Mouse (Mus musculus): ENCODE data around the gene Fgfr2.
A peak's percentile ranks its signal among the peaks of the same experiment; 100 is the strongest.

The Fgfr2 gene

DNA sequence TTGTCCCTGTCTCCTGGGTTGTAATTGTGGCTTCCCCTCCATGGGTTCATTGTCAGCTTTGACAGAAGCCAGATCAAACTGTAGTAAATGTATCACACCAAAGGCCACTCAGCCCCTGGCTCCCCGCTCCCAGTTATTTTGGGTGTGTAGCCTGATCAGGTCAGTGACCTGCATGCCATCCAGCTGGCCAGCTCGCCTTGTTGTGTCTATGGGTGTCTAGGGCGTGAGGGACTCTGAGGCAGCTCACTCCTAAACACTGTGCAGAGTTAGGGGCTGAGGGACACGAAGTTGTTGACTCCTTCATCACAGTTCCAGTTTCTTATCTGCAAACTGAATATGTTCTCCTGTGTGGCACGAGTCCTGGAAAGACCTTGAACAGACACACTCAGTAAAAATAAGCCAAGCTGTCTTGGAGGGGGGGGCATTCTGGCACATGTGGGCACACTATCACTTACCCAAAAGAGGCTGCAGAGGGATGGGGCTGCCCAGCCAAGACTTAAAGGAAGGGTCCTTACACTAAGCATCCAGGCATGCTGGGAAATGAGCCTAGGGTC lies 2342.2 kb downstream of the Fgfr2 start:
- DNase-seq (ENCODE audit: low read depth, low spot score): peak; percentile 52

DNA sequence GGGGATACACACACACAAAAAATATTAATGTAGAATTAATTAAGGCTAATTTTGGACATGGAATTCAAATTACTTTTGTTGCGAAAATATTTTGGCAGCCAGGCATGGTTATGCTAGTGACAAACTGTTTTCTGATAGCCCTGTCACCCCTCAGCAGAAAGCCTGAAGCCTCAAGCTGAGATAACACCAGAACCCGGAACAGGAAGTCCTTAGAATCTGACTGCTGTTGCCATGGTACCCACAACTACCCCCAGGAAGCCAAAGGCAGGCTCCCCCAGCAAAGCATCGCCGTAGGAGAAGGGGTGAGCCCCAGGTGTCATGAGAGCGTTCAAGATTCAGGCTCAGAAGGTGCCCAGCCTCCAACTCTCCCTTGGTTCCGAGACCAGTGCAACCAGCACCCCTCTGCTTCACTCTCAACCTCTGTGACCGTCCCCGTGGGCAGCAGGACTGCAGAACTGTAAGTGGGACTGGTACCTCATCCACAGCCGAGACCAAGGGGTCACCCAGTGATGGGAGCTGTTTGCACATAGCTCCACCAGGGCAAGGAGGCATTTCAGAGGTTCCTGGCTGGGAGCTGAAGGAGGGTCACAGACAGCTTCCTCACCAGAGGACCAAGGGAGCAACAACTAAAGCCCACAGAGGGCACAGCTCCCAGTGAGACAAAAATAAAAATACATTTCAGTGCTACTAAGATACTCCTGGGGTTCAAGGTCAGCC lies 2349.1 kb downstream of the Fgfr2 start, which contains the start of gene Btbd16:
Gene Btbd16, plus strand, starts transcription at position 156 of the 717 bp plus-strand sequence.
- no peak for DNase-seq (ENCODE audit: low read depth, low spot score)

- DNase-seq (ENCODE audit: low read depth, low spot score): peak; percentile 45
Measured at GRCm38 (mm10) chr7:130773171-130773830, 2349.8 kb downstream of the Fgfr2 start.

- peak; percentile 77 for DNase-seq (ENCODE audit: low read depth, low spot score)
Measured at GRCm38 (mm10) chr7:130770707-130771106, 2352.4 kb downstream of the Fgfr2 start.

DNA sequence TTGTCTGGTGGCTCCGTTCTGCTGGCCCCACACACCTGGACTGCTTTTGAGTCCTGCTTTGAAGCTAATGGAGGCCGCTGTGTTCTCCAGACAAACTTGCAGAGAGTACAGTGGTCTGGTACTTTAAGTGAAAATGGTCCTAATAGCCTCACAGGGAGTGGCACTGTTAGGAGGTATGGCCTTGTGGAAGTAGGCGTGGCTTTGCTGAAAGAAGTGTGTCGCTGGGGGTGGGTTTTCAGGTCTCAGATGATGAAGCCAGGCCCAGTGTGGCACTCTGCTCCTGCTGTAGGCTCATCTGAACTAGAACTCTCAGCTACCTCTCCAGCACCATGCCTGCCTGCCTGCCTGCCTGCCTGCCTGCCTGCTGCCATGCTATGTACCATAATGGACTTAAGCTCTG lies 2355.0 kb downstream of the Fgfr2 start:
- no peak for DNase-seq (ENCODE audit: low read depth, low spot score)

DNA sequence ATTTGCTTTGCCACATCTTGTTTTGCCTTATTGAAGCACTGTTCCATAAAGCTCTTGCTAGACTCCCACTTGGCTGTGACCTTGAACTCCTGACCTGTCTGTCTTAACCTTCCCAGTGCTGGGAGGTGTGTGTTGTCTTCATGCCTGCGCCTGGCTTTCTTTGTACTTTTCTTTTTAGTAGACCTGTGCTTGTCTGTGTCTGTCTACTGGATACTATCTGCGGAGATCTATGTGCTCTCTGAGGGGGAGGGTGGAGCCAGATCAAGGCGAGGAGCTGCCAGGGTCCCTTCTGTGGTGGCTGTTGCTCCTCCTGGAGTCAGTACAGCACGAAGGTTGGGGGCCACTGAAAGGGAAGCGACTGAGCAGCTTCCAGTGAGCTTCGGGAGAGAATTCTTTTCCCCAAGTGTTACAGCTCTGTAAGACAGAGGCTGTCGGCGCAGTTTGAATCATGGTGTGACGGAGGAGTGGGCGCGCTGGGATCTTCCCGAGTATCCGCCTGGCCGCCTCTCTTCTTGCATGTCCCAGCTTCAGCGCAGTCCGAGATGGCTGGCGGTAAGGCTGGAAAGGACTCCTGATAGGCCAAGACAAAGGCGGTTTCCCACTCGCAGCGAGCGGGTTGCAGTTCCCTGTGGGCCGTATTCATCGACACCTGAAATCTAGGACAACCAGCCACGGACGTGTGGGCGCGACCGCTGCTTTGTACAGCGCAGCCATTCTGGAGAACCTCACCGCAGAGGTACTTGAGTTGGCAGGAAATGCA lies 2356.6 kb downstream of the Fgfr2 start:
- DNase-seq (ENCODE audit: low read depth, low spot score): no peak

DNA sequence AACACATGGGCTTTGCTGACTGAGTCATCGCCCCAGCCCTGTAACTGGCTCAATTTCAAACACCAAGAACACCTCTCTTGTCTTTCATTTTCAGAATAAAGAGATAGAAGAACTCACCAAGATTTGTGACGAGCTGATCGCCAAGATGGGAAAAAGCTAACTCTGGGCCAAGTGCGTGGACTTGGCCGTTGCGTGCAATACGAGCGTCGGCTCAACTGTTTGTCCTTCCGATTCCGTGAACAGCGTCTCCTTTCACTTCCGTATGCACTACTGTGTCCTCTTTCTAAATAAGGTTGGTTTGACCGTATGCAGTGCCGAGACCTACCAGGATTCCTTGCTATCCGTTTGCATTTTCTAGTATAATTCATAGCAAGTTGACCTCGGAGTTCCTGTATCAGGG lies 2359.0 kb downstream of the Fgfr2 start:
- no peak for DNase-seq (ENCODE audit: low read depth, low spot score)

GRCm38 (mm10) chr7:130762071-130762897 lies 2360.9 kb downstream of the Fgfr2 start:
- peak; percentile 40 for DNase-seq (ENCODE audit: low read depth, low spot score)

- DNase-seq (ENCODE audit: low read depth, low spot score): no peak
Measured at GRCm38 (mm10) chr7:130757326-130757865, 2365.8 kb downstream of the Fgfr2 start.

GRCm38 (mm10) chr7:130756343-130756835 lies 2366.8 kb downstream of the Fgfr2 start:
- DNase-seq (ENCODE audit: low read depth, low spot score): no peak

DNA sequence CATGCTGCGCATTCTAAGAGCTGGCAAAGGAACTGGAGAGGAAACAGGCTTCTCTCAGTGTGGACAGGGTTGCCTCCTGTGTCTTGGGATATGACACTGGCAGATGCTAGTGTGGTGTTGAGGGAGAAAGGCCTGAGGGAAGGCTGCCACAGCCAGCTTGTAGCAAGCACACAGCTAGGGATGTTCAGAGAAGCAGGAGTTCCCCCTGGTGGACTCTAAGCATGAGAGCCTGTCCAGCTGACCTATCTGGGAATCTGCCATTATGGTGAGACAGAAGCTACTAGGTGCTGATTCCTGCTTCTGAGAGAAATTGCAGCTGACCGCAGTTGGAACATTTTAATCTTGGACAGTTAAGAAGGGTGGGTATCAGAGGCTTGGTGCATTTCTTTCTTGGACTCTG lies 2368.4 kb downstream of the Fgfr2 start:
- DNase-seq (ENCODE audit: low read depth, low spot score): peak; percentile 43

DNA sequence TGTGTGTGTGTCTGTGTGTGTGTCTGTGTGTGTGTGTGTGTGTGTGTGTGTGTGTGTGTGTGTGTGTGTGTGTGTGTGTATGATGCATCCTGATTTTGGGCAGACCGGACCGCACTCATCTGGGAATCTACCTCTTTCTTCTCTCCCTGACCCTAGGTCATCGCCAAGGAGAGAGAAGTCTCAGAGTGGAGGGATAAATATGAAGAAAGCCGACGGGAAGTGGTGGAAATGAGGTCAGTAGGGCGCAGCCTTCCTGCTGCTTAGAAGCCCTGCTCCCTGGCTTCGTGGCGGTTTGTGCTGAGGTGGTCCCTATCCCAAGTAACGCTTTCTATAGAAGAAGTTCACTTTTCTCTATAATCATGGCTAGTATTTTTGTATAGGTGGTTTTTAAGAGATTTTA lies 2371.5 kb downstream of the Fgfr2 start:
- DNase-seq (ENCODE audit: low read depth, low spot score): no peak

DNA sequence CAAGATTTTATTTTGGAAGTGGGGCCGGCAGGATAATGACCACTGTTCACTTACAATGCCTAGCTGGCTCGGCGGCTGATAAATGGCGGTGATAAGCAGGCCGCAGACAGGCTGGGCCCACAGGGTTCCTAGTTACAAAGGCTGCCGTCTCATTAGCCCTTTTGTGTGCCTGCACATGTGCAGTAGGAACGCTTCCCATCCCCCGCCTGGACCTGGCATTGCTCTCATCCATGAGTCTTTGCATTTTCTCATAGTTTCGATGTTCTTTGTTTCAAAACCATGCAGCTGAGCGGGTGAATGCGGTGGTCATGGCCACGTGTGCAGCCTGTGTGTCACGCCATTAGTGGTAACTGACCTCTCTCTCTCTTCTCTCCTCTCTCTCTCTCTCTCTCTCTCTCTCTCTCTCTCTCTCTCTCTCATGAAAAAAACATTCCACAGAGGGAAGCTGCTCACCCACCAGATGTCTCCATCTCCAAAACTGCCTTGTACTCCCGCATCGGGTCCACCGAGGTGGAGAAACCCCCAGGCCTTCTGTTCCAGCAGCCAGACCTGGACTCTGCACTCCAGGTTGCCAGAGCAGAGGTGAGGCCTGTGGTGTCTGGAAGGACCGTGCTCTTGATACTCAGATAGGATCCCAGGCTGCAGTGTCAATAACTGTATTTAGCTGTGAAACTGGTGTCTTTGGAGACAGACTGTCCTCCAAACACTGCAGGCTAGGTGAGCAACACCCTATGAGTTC lies 2372.2 kb downstream of the Fgfr2 start:
- no peak for DNase-seq (ENCODE audit: low read depth, low spot score)

GRCm38 (mm10) chr7:130749165-130749564 lies 2374.0 kb downstream of the Fgfr2 start:
- DNase-seq (ENCODE audit: low read depth, low spot score): no peak

- peak; percentile 38 for DNase-seq (ENCODE audit: low read depth, low spot score)
Measured at GRCm38 (mm10) chr7:130743239-130744025, 2379.7 kb downstream of the Fgfr2 start.

GRCm38 (mm10) chr7:130741099-130741498 lies 2382.1 kb downstream of the Fgfr2 start:
- no peak for DNase-seq (ENCODE audit: low read depth, low spot score)

DNA sequence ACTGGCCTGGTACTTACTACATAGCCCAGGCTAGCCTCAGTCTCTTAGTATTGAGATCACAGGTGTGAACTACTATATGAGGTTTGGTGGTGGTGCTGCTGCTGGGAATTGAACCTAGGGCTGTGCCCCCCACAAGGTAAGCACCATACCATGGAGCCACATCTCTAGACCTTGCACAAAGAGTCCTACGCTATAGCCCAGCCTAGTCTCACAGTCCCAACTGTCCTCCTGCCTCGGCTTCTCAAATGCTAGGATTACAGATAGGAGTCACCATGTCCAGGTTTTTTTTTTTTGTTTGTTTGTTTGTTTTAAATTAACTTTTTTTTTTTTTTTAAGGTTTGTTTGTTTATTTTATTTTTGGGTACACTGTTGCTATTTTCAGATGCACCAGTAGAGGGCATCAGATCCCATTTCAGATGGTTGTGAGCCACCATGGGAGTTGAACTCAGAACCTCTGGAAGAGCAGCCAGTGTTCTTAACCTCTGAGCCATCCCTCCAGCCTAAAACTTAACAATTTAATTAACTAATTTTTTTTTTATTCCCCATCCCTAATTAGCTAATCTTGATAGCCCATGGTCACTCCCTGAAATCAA lies 2388.9 kb downstream of the Fgfr2 start:
- DNase-seq (ENCODE audit: low read depth, low spot score): no peak

DNA sequence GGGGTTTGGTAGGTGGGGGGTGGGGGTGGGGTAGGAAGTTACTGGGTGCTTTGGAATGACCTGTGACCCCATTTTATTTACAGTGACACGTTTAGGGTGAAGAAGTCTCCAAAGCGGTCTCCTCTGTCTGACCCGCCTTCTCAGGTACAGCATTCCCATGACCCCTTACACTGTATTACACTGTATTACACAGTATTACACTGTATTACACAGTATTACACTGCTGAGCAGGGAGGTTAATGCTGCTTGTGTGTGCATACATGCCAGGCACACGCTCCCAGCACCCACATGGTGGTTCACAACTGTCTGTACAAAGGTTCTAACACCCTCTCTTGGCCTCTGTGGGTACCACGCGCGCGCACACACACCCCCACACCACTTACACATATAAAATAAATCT lies 2389.7 kb downstream of the Fgfr2 start:
- no peak for DNase-seq (ENCODE audit: low read depth, low spot score)

GRCm38 (mm10) chr7:130732908-130733307 lies 2390.2 kb downstream of the Fgfr2 start:
- DNase-seq (ENCODE audit: low read depth, low spot score): no peak
